Mouse (Mus musculus) embryonic fibroblast, embryonic 13.5 days (primary cell): ENCODE results near the gene Trp53. TPM values are rescaled to one million over a fixed set of nuclear protein-coding genes. Genes with fewer than 3 reads are reported as not detected.
"Not testable (repeated sequence)": the region's sequence is repeated elsewhere in the genome, so short reads cannot be mapped to it uniquely, and the experiment has no call there.

Experiments
- H3K27ac ChIP-seq: 2 replicates; pipeline ENCODE4 v1.5.1; 2012; ENCODE audit warnings: low read length, control low read depth, inconsistent platforms; ENCODE audit not compliant: insufficient read depth
- H3K4me1 ChIP-seq: 2 replicates; pipeline ENCODE4 v1.6.1; 2011; ENCODE audit warnings: low read length; ENCODE audit not compliant: control insufficient read depth, insufficient read depth
- H3K4me3 ChIP-seq: 2 replicates; pipeline ENCODE4 v1.5.1; 2011; ENCODE audit warnings: mild to moderate bottlenecking, control low read depth, low read length; ENCODE audit not compliant: insufficient read depth
- CTCF ChIP-seq: IDR thresholded peaks from 2 replicates; pipeline ENCODE4 v1.5.1; 2011; ENCODE audit warnings: mild to moderate bottlenecking, control low read depth, low read length, moderate library complexity, borderline replicate concordance; ENCODE audit not compliant: insufficient read depth
- POLR2A ChIP-seq: IDR thresholded peaks from 2 replicates; pipeline ENCODE4 v1.6.1; 2011; ENCODE audit warnings: low read depth, mild to moderate bottlenecking, control low read depth, low read length, moderate library complexity
- polyA plus RNA-seq: library from polyadenylated mRNA; stranded (reverse); fragments of >200 nt; gene quantifications from 2 replicates; pipeline ENCODE4 v1.2.4, GENCODE M21; 2011; ENCODE audit warnings: low read depth; ENCODE audit not compliant: missing spikeins, insufficient read length

Gene Trp53
- polyA plus RNA-seq, 1 experiment: 159 TPM

DNA sequence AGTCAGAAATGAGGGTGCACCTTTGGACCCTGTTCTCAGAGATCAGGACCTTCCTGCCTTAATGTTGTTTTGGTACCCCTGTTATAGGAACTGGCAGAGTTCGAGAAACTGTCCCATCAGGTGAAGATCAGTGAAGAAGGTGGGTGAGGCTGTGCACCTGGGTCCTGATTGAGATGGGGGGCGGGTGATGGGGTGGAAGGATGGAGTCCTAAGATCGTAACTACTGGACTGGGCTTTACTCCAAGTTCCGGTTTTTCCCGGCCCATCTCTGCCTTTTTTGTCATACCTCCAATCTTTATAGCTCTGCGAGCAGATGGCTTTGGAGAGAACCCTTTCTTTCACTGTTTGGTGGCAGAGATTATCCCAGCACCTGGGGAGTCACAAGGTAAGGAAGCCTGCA, 42.2 kb downstream of the Trp53 start:
- H3K4me3 ChIP-seq: peak overlapping the region; percentile 58
- H3K4me1 ChIP-seq: peaks cover 2% of the 10 kb centered on the region; the same call in 1 of the 2 replicates
- H3K27ac ChIP-seq: no peak overlapping the region
- TF ChIP-seq POLR2A (no peak), CTCF (no peak)

DNA sequence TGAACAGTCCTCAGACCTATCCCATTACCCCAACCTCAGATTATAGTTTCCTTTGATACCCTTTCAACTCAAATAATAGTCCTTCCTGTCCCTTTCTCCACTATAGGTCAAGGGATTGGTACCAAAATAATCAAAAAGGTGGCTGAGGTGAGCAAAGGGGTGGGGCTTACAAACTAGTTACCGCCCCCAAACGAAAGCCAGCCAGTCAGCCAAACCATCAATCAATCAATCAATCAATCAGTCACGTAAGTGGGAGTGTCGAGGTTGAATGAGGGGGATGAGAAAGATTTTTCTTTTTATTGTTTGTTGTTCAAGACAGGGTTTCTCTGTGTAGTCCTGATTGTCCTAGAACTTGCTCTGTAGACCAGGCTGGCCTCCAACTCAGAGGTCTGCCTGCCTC, 42.8 kb downstream of the Trp53 start:
- TF ChIP-seq POLR2A (no peak), CTCF (no peak)
- no peak overlapping the region for H3K4me3 ChIP-seq
- H3K4me1 ChIP-seq: peaks cover 2% of the 10 kb centered on the region; the same call in 1 of the 2 replicates
- no peak overlapping the region for H3K27ac ChIP-seq

DNA sequence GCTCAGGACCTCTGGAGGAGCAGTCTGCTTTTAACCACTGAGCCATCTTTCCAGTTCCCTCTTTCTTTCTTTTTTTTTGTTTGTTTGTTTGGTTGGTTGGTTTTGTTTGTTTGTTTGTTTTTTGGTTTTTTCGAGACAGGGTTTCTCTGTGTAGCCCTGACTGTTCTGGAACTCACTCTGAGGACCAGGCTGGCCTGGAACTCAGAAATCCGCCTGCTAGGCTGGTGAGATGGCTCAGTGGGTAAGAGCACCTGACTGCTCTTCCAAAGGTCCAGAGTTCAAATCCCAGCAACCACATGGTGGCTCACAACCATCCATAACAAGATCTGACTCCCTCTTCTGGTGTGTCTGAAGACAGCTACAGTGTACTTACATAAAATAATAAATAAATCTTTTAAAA, 44.2 kb downstream of the Trp53 start:
- H3K4me1 ChIP-seq: not testable (repeated sequence)

GRCm38 (mm10) chr11:69628286-69628685, 48.1 kb downstream of the Trp53 start:
- TF ChIP-seq POLR2A: peak; percentile 18; the same call in 1 of the 2 replicates
- peak; percentile 99 for TF ChIP-seq CTCF
- Histone ChIP-seq H3K4me3 (no peak overlapping the region), H3K27ac (no peak overlapping the region)

More for the DNA sequence above, 44.2 kb downstream of the Trp53 start:
- not testable (repeated sequence) for H3K27ac ChIP-seq, H3K4me3 ChIP-seq

DNA sequence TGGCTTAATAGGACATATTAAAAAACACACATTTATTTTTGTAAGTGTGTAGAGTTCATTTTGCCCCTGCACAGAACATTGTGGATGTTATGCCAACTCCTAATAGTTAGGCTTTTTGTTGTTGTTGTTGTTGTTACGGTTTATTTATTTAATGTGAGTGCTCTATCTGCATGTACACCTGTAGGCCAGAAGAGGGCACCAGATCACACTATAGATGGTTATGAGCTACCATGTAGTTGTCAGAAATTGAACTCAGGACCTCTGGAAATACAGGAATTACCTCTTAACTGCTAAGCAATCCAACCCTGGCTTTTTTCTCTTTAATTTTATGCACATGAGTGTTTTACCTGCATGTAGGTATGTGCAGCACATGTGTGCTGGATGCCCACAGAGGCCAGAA, 49.6 kb downstream of the Trp53 start:
- no peaks in the 10 kb centered on the region for H3K4me1 ChIP-seq
- no peak for TF ChIP-seq CTCF
- TF ChIP-seq POLR2A: no peak

More at GRCm38 (mm10) chr11:69628286-69628685, 48.1 kb downstream of the Trp53 start:
- no peaks in the 10 kb centered on the region for H3K4me1 ChIP-seq

DNA sequence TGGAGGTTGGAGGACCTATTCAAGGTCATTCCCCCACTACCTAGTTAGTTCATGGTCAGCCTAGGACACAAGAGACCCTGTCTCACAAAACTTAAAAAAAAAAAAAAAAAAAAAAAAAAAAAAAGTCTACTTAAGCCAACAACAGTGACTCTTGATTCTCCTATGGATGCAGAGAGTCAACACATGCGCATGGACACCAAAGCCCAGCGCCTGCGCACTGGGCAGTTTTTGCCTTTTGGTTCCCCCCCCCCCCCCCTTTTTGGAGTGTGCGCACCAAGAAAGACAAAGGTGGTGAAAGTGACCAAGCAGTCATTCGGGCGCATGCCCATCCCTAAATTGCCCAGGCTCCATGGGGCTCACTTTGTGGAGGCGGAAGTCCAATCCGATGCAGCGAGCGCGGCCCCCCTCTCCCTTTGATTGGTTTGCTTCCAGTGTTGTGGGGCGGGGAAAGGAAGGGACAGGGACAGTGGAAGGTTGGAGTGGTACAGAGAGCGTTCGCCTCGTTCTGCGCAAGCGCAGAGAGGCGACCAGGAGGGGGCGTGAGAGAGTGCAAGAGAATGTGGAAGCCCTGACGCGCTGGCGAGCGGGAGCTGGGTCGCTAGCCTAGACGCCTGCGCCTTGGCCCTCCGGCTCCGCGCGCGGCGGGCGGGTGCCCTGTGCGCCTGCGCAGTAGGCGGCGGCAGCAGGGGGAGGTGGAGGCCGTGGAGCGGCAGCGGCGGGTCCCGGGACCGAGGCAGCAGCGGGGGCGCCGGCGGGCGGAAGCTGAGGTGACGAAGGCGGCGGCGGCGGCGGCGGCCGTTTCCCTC, 52.3 kb downstream of the Trp53 start, which contains the start of gene Fxr2:
Fxr2 (plus strand) TSS at position 707 of the 806 bp plus-strand sequence.
- peak within 1 kb of the TSS; percentile 88 for H3K27ac ChIP-seq
- H3K4me1 ChIP-seq: 0 out of 2 replicates have a peak, but pooled peaks cover 2% of the 10 kb centered on the region
- TF ChIP-seq POLR2A (peak; percentile 57), CTCF (peak; percentile 81)
- H3K4me3 ChIP-seq: peak within 1 kb of the TSS; percentile 88

More for the DNA sequence above, 49.6 kb downstream of the Trp53 start:
- Histone ChIP-seq H3K4me3 (no peak overlapping the region), H3K27ac (no peak overlapping the region)

DNA sequence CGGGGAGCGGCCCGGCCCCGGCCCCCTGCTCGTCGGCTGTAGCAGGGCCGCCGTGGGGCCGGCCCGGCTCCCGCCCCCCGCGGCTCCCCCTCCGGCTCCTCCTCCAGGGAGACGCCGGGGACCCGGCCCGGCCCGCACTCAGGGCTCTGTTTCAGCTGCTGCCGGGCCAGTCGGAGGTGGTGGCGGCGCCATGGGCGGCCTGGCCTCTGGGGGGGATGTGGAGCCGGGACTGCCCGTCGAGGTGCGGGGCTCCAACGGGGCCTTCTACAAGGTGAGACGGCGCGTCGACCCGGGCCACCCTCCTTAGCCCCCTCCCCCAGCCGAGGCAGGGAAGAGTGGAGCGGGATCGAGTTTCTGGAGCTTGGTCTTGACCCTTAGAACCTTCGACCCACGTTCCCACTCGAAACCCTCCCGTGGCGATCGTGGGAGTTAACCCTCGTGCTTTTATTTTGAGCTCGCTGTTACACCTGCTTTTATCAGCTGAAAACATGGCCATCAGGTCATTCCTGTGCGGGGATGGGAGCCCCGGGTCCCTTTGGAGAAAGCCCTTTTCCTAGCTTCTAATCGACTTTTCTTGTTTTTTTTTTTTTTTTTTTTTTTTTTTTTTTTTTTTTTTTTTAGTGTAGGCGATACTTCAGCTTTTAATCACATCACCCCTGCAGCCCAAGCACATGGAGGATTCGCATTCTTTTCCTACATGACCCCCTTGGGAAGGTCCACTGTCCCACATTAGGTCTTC, 53.1 kb downstream of the Trp53 start:
- H3K27ac ChIP-seq: peak overlapping the region; percentile 57
- TF ChIP-seq CTCF: no peak
- TF ChIP-seq POLR2A: no peak
- H3K4me1 ChIP-seq: 0 out of 2 replicates have a peak, but pooled peaks cover 2% of the 10 kb centered on the region
- peak overlapping the region; percentile 88 for H3K4me3 ChIP-seq

- Histone ChIP-seq H3K27ac (no peak overlapping the region), H3K4me3 (no peak overlapping the region)
- TF ChIP-seq CTCF (no peak), POLR2A (no peak)
These were observed 55.3 kb downstream of the Trp53 start for GRCm38 (mm10) chr11:69635471-69635870.

More at GRCm38 (mm10) chr11:69635471-69635870, 55.3 kb downstream of the Trp53 start:
- 0 out of 2 replicates have a peak, but pooled peaks cover 2% of the 10 kb centered on the region for H3K4me1 ChIP-seq

Other genes starting within 250 kb of the Trp53 start
- 1.7 and 4.4 TPM in 2 replicates for gene Rnf227, start 239.9 kb upstream of the Trp53 start, polyA plus RNA-seq
- 175 and 199 TPM in 2 replicates for gene Chd3, start 211.0 kb upstream of the Trp53 start, polyA plus RNA-seq
- 75.6 and 81.1 TPM in 2 replicates for gene Naa38, start 184.9 kb upstream of the Trp53 start, polyA plus RNA-seq
- gene Cyb5d1, start 184.7 kb upstream of the Trp53 start, polyA plus RNA-seq: 51.0 and 51.7 TPM in 2 replicates
- 9.1 and 10.3 TPM in 2 replicates for gene Tmem88, start 182.1 kb upstream of the Trp53 start, polyA plus RNA-seq
- 31.8 and 33.4 TPM in 2 replicates for gene Kdm6b, start 166.7 kb upstream of the Trp53 start, polyA plus RNA-seq
- gene Dnah2, start 31.2 kb upstream of the Trp53 start, polyA plus RNA-seq: 0.21 TPM in 1 of 2 replicates, not detected in the other
- 0.45 and 2.6 TPM in 2 replicates for gene Efnb3, start 20.2 kb upstream of the Trp53 start, polyA plus RNA-seq
- 7.9 and 10.2 TPM in 2 replicates for gene Wrap53, start 104 bp upstream of the Trp53 start, polyA plus RNA-seq
- 0.58 and 2.7 TPM in 2 replicates for gene Atp1b2, start 25.6 kb downstream of the Trp53 start, polyA plus RNA-seq
- not detected in 2 replicates for gene Shbg, start 37.5 kb downstream of the Trp53 start, polyA plus RNA-seq
- 11.7 and 13.6 TPM in 2 replicates for gene Sat2, start 41.7 kb downstream of the Trp53 start, polyA plus RNA-seq
- gene Fxr2, start 52.6 kb downstream of the Trp53 start, polyA plus RNA-seq: 63.5 and 71.7 TPM in 2 replicates
- not detected in 2 replicates for gene Sox15, start 75.0 kb downstream of the Trp53 start, polyA plus RNA-seq
- 45.2 and 47.8 TPM in 2 replicates for gene Mpdu1, start 82.3 kb downstream of the Trp53 start, polyA plus RNA-seq
- 4.9 and 8.6 TPM in 2 replicates for gene Cd68, start 85.8 kb downstream of the Trp53 start, polyA plus RNA-seq
- 717 and 781 TPM in 2 replicates for gene Eif4a1, start 92.1 kb downstream of the Trp53 start, polyA plus RNA-seq
- gene Senp3, start 101.7 kb downstream of the Trp53 start, polyA plus RNA-seq: 117 and 187 TPM in 2 replicates
- 0.85 and 1.5 TPM in 2 replicates for gene Tnfsf13, start 105.4 kb downstream of the Trp53 start, polyA plus RNA-seq
- 20.0 and 25.5 TPM in 2 replicates for gene Tnfsf12, start 115.5 kb downstream of the Trp53 start, polyA plus RNA-seq
- 3.0 and 4.4 TPM in 2 replicates for gene Tnfsfm13, start 115.7 kb downstream of the Trp53 start, polyA plus RNA-seq
- gene Polr2a, start 178.3 kb downstream of the Trp53 start, polyA plus RNA-seq: 82.6 and 90.9 TPM in 2 replicates
- gene Slc35g3, start 181.6 kb downstream of the Trp53 start, polyA plus RNA-seq: not detected in 2 replicates
- 22.6 and 28.5 TPM in 2 replicates for gene Zbtb4, start 185.6 kb downstream of the Trp53 start, polyA plus RNA-seq
- 4.6 and 7.2 TPM in 2 replicates for gene Chrnb1, start 215.6 kb downstream of the Trp53 start, polyA plus RNA-seq
- 1.1 and 2.5 TPM in 2 replicates for gene Fgf11, start 221.5 kb downstream of the Trp53 start, polyA plus RNA-seq
- gene Tmem102, start 225.3 kb downstream of the Trp53 start, polyA plus RNA-seq: not detected in 2 replicates
- gene Gm39566, start 234.9 kb downstream of the Trp53 start, polyA plus RNA-seq: not detected in 2 replicates
- gene Spem2, start 238.1 kb downstream of the Trp53 start, polyA plus RNA-seq: not detected in 2 replicates
- gene Spem1, start 241.8 kb downstream of the Trp53 start, polyA plus RNA-seq: not detected in 2 replicates